Mouse (Mus musculus) liver, adult 2 months (tissue): ENCODE results near the gene Glul.

Experiments used
- CTCF ChIP-seq: fragments of 200-500 bp; IDR thresholded peaks from 2 replicates; pipeline ENCODE4 v1.5.1; 2011; ENCODE audit warnings: low read depth, low read length, control low read depth
- POLR2A ChIP-seq: fragments of 200-500 bp; IDR thresholded peaks from 2 replicates; pipeline ENCODE4 v1.6.1; 2011; ENCODE audit warnings: low read length, control low read depth; ENCODE audit not compliant: insufficient read depth; ENCODE audit errors: extremely low read depth

GRCm38 (mm10) chr1:153922571-153923021, 22.9 kb downstream of the Glul start:
- no peak for TF ChIP-seq CTCF
- no peak for TF ChIP-seq POLR2A
